Mouse (Mus musculus) induced T-regulatory cell, adult 2 months (primary cell): ENCODE results near the gene Slc32a1.

Source experiments
- DNase-seq: peaks from one replicate; pipeline ENCODE4 v3.0.0-alpha.2; 2012; ENCODE audit warnings: low read depth

Gene Slc32a1

GRCm38 (mm10) chr2:158665098-158665497 lies 54.5 kb downstream of the Slc32a1 start, which contains the start of gene Ppp1r16b:
Gene Ppp1r16b, plus strand, starts transcription at chr2:158665398.
- peak; percentile 36 for DNase-seq
